Mouse (Mus musculus): ENCODE data around the gene Rnf130. TPM values are rescaled to one million over a fixed set of nuclear protein-coding genes. Genes with fewer than 3 reads are reported as not detected.

Gene Rnf130
- polyA plus RNA-seq, 1 experiment from 2014 or later = 59.0 TPM

DNA sequence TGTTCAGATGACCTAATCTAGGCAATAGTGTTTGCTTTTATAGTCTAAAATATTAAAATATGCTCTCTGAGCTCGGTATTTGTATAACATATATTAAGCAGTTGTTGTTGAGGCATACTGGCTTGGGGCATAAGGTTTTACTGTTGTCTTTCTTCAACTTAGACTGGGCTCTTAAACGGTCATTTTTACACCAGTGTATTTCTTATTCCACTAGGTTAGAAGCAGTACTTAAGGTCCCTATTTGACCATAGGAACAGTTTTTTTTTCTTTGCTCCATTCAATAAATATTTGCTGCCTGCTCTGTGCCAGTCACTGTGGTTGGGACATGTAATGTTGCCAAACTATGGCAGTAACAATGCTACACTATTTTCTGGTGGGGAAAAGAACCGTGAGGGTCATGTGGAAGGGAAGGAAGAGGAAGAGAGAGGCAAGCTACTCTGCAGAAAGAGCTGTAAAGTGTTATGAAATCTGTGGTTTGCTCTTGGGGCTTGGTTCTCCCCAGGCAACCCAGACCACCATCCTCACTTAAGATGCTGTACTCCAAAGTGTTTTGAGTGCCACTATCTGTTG lies 1.5 kb downstream of the Rnf130 start:
- Histone ChIP-seq H3K27ac (no peak overlapping the region), H3K36me3 (no peaks in the 10 kb centered on the region), H3K4me1 (replicated peaks) (peaks cover 42% of the 10 kb centered on the region), H3K27me3 (peaks cover 12% of the 10 kb centered on the region; the same call in 1 of the 2 replicates), H3K4me3 (replicated peaks) (peak overlapping the region; percentile 96), H3K9ac (replicated peaks) (peak overlapping the region; percentile 98), H3K9me3 (no peaks in the 10 kb centered on the region), H3K4me2 (replicated peaks) (peak overlapping the region; percentile 68)
- 25% methylated on average over 3 of the region's 3 CpGs for WGBS
- no peak for ATAC-seq

DNA sequence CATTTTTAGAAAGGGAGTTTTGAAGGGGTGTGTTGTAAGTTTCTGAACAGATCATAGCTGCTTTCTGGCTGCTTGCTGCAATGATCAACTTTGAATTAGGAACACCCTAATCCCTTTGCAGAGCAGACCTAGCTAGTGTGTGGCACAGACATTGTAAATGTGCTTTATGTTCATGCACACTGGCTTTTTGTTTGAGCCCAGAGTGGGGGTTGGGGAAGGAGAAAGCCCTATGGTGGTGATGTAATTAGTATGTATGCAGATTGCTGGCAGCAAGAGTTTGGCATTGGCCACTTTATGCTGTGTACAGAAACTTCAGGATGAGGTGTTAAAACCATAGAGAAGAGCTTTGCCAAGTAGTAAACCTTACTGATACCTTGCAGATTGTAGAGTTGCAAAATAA lies 3.3 kb downstream of the Rnf130 start:
- Histone ChIP-seq H3K36me3 (no peaks in the 10 kb centered on the region), H3K4me3 (replicated peaks) (no peak overlapping the region), H3K9me3 (no peaks in the 10 kb centered on the region), H3K27me3 (peaks cover 6% of the 10 kb centered on the region; the same call in 1 of the 2 replicates), H3K4me2 (replicated peaks) (peak overlapping the region; percentile 68), H3K4me1 (replicated peaks) (peaks cover 52% of the 10 kb centered on the region), H3K9ac (replicated peaks) (no peak overlapping the region; the same call in 1 of the 2 replicates), H3K27ac (0 out of 2 replicates have a peak overlapping the region, but pooled peaks have one; percentile 27)
- no peak for ATAC-seq

DNA sequence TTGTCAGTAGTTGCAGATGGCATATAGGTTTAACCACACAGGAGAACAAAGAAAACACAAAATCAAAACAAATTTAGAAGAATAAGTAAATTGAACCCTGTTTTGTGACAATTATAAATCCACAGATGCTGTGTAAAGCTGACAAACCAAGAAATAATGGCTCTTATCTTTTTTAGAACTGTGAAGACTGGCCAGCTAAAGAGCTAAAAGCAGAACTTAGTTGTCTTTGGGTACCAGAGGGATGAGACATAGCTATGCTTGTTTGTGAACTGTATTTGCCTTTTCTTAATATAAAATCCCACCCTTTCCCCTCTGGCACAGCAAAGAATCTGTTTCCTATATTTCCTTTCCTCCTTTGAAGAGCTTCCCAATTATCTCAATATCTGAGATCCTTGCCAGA lies 9.0 kb downstream of the Rnf130 start:
- Histone ChIP-seq H3K4me3 (replicated peaks) (no peak overlapping the region), H3K36me3 (no peaks in the 10 kb centered on the region), H3K4me2 (replicated peaks) (no peak overlapping the region), H3K27me3 (no peaks in the 10 kb centered on the region), H3K9me3 (no peaks in the 10 kb centered on the region), H3K4me1 (replicated peaks) (peaks cover 19% of the 10 kb centered on the region), H3K9ac (replicated peaks) (no peak overlapping the region), H3K27ac (no peak overlapping the region)
- no peak for ATAC-seq

DNA sequence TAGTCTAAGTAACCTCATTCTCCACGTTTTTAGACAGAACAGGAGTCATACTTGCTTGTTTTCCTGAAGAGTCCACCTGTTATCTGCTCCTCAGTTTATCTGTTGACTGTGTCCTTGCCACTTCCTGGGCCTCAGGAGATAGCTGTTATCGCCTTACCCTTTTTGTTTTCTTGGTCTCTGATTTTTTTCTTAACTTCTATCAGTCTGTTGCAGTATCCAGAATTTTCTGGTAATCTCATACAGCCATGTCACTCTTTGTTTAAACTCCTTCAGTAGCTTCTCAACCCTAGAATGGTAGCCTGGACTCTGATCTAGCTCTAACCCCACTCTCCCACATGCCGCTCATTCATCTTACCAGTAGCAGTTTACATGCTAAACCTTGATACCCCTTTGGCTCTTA lies 10.6 kb downstream of the Rnf130 start:
- H3K4me3 ChIP-seq (replicated peaks) = no peak overlapping the region
- H3K4me1 ChIP-seq (replicated peaks) = peaks cover 13% of the 10 kb centered on the region
- no peaks in the 10 kb centered on the region for H3K27me3 ChIP-seq
- no peak overlapping the region for H3K27ac ChIP-seq
- no peaks in the 10 kb centered on the region for H3K9me3 ChIP-seq
- WGBS = 86% methylated on average over 3 of the region's 3 CpGs
- no peak overlapping the region for H3K4me2 ChIP-seq (replicated peaks)
- no peak for ATAC-seq
- no peaks in the 10 kb centered on the region for H3K36me3 ChIP-seq
- no peak overlapping the region for H3K9ac ChIP-seq (replicated peaks)

DNA sequence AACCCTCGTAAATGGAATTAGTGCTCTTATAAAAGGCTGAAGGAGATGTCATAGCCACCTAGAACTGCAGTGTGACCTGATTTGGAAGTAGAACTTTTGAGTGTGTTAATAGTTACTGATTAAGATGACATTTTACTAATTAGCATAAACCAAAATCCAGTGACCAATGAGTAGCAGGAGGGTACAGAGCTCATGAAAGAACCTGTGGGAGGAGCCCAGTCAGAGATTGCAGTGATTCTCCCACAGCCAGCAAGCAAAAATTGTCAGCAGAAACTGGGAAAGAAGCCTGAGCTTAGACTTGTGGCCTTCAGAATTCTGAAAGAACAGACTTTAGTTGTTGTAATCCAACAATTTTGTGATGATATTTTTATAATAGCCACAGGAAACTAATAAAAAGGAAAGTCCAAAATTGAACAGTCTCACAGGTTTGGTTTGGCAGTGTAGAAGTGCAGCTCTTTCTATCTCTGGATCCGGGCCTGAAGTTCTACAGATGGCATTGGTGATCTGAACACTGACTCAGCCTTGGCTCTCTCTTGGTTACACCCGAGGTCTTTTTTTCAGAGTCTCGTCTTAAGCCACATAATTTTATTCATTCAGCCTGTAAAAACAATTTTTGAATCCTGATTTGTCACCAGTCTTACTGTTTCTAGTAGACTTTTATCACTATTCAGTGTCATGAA lies 11.8 kb downstream of the Rnf130 start:
- WGBS = 91% methylated on average over 4 of the region's 4 CpGs
- Histone ChIP-seq H3K4me1 (replicated peaks) (peaks cover 6% of the 10 kb centered on the region), H3K4me3 (replicated peaks) (no peak overlapping the region), H3K27me3 (no peaks in the 10 kb centered on the region), H3K4me2 (replicated peaks) (no peak overlapping the region), H3K9me3 (no peaks in the 10 kb centered on the region), H3K27ac (no peak overlapping the region), H3K9ac (replicated peaks) (no peak overlapping the region), H3K36me3 (no peaks in the 10 kb centered on the region)
- no peak for ATAC-seq

DNA sequence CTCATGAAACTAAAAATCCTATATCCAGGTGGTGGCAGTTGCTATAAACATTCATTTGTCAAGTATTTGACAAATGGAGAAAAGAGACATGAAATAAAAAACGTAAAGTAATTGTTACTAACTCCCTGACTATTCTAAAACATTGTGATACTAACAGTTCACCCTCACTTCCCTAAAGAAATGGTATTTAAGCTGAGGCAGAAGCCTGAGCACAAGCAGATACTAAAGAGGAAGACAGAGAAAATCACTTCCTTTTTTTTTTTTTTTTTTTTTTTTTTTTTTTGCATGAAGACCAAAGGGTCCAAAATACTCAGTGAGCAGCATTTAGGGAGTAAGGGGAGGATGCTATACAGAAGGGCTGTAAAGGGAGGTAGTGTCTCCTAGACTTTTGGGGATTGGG lies 13.6 kb downstream of the Rnf130 start:
- ATAC-seq = no peak
- Histone ChIP-seq H3K27ac (no peak overlapping the region), H3K4me2 (replicated peaks) (no peak overlapping the region), H3K36me3 (no peaks in the 10 kb centered on the region), H3K4me3 (replicated peaks) (no peak overlapping the region), H3K9ac (replicated peaks) (no peak overlapping the region), H3K27me3 (no peaks in the 10 kb centered on the region), H3K9me3 (no peaks in the 10 kb centered on the region), H3K4me1 (replicated peaks) (no peaks in the 10 kb centered on the region)
- WGBS = 98% methylated on average over 1 of the region's 1 CpGs

DNA sequence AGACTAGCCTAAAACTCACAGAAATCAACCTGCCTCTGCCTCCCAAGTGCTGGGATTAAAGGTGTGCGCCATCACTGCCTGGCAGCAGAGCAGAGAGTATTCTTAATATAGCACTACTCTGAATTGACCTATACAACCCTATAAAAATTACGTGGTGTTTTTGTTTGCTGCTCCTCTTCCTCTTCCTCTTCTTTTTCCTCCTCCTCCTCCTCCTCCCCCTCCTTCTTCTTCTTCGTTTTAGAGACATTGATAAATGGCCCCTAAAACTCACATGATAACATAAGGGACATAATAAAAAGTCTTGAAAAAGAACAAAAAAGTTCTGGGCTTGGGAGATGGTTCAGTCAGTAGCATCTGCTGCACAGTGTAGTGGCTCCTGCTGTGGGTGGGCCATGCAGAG lies 16.0 kb downstream of the Rnf130 start:
- H3K4me1 ChIP-seq (replicated peaks) = no peaks in the 10 kb centered on the region
- H3K4me2 ChIP-seq (replicated peaks) = no peak overlapping the region
- no peak overlapping the region for H3K9ac ChIP-seq (replicated peaks)
- H3K4me3 ChIP-seq (replicated peaks) = no peak overlapping the region
- H3K27me3 ChIP-seq = no peaks in the 10 kb centered on the region
- ATAC-seq = no peak
- WGBS = 92% methylated on average over 3 of the region's 3 CpGs
- H3K9me3 ChIP-seq = no peaks in the 10 kb centered on the region
- no peak overlapping the region for H3K27ac ChIP-seq
- no peaks in the 10 kb centered on the region for H3K36me3 ChIP-seq

DNA sequence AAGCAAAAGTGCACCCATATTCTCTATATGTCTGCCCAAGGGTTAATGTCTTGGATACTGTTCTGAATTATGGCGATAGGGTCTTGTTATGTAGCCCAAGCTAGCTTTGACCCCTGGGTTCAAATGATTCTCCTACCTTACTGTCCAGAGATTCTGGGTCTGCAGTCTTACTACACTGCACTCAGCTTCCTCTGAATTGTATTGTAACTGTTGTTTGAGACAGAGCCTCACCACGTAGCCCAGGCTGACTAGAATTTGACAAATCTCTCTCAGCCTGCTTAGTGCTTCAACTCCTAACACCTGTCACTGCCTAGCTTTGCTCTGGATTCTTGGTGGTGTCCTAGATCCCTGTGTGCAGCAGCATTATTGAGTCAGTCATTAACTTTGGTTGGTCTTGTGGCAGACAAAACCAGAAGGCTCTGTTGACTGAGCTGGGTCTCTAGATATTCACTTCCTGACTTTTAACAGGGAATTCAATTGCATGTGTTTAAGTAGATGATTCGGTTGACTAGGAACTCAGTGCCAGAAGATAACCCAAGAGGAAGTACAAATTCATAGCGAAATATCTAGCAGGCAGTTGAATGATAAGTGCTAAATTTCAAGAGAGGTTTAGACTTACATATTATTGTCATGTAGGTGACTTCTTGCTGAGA lies 17.3 kb downstream of the Rnf130 start:
- no peaks in the 10 kb centered on the region for H3K27me3 ChIP-seq
- WGBS = 95% methylated on average over 4 of the region's 4 CpGs
- no peaks in the 10 kb centered on the region for H3K9me3 ChIP-seq
- 0 out of 2 replicates have a peak, but pooled peaks cover 4% of the 10 kb centered on the region for H3K4me1 ChIP-seq (replicated peaks)
- H3K4me3 ChIP-seq (replicated peaks) = no peak overlapping the region
- no peak overlapping the region for H3K9ac ChIP-seq (replicated peaks)
- H3K36me3 ChIP-seq = no peaks in the 10 kb centered on the region
- ATAC-seq = no peak
- H3K27ac ChIP-seq = no peak overlapping the region
- no peak overlapping the region for H3K4me2 ChIP-seq (replicated peaks)

DNA sequence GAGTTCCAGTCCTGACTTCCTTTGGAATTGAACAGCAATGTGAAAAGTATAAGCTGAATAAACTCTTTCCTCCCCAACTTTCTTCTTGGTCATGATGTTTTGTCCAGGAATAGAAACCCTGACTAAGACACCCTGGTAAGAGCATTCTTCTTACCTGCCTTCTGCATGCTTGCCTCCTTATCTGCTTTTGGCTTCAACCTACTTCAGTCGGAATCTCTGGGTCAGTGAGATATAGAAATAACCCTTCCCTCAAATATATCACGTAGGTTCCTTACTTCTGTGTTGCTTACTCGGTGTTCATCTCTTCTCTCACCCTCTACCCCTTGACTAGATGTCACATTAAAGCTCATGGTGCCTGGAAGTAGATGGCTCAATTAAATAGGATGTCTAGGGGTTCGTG lies 19.3 kb downstream of the Rnf130 start:
- no peak for ATAC-seq
- H3K36me3 ChIP-seq = no peaks in the 10 kb centered on the region
- no peak overlapping the region for H3K4me3 ChIP-seq (replicated peaks)
- no peak overlapping the region for H3K9ac ChIP-seq (replicated peaks)
- 95% methylated on average over 4 of the region's 4 CpGs for WGBS
- H3K27me3 ChIP-seq = no peaks in the 10 kb centered on the region
- no peak overlapping the region for H3K27ac ChIP-seq
- no peaks in the 10 kb centered on the region for H3K9me3 ChIP-seq
- peaks cover 11% of the 10 kb centered on the region; the same call in 1 of the 2 replicates for H3K4me1 ChIP-seq (replicated peaks)
- H3K4me2 ChIP-seq (replicated peaks) = no peak overlapping the region

DNA sequence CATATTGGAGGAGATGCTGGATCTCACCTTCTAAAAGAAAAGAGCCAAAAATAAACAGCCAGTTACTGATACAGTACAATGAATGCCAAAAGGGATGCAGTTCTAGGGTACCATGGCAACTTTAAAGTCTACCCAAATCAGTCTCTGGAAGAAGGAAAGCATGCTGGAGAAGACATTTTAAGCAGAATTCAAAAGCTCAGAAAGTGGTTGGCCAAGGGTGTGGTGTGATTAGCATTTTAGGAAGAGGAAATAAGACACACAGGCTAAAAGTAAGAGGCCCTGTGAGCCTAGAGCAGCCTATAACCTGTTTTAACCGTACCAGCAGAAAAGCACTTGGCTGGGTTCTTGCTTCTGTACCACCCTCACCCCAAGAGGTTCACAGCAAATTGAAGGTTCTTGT lies 22.5 kb downstream of the Rnf130 start:
- H3K27me3 ChIP-seq = no peaks in the 10 kb centered on the region
- no peak overlapping the region for H3K27ac ChIP-seq
- H3K9ac ChIP-seq (replicated peaks) = no peak overlapping the region
- H3K4me2 ChIP-seq (replicated peaks) = no peak overlapping the region
- peaks cover 19% of the 10 kb centered on the region; the same call in 1 of the 2 replicates for H3K4me1 ChIP-seq (replicated peaks)
- no peaks in the 10 kb centered on the region for H3K9me3 ChIP-seq
- ATAC-seq = no peak
- no peak overlapping the region for H3K4me3 ChIP-seq (replicated peaks)
- H3K36me3 ChIP-seq = no peaks in the 10 kb centered on the region
- 89% methylated on average over 1 of the region's 1 CpGs for WGBS

DNA sequence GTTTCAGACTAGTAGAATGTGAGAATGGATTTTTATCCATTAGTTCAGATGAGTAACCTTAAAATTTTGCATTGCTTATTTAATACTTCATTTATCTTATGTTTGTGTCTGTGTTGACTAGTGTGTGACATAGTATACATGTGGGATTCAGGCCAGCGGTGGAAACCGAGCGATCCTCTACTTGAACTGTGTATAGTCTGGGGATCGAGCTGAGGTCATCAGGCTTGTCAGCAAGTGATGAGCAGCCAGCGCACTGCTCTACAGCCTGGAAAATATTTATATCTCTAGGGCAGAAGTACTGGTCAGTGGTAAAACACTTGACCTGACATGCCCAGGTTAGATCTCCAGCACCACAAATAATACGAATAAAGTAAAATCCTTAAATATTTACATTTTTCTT lies 23.0 kb downstream of the Rnf130 start:
- WGBS = 89% methylated on average over 6 of the region's 6 CpGs
- Histone ChIP-seq H3K4me2 (replicated peaks) (no peak overlapping the region), H3K4me1 (replicated peaks) (peaks cover 19% of the 10 kb centered on the region; the same call in 1 of the 2 replicates), H3K27me3 (no peaks in the 10 kb centered on the region), H3K27ac (no peak overlapping the region), H3K36me3 (peaks cover 3% of the 10 kb centered on the region; the same call in 1 of the 2 replicates), H3K9me3 (no peaks in the 10 kb centered on the region), H3K9ac (replicated peaks) (no peak overlapping the region), H3K4me3 (replicated peaks) (no peak overlapping the region)
- ATAC-seq = no peak

DNA sequence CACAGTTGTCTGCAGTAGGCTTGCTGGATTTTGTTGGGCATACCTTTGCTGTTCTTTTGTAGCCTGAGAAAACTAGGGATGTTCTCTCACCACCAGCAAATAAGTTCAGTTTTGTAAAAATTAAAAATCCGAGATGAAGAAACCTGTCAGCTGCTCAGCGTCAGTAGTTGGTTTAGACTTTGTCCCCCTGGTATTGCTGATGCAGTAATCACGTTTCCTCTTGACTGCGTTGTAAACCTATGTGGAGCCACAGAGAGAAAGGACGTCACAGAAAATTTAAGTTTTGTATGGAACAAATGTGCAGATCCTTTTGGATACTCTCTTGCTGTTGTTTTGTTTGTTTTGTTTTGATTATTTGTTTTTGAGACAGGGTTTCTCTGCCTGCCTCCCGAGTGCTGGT lies 25.2 kb downstream of the Rnf130 start:
- no peak for ATAC-seq
- no peak overlapping the region for H3K4me3 ChIP-seq (replicated peaks)
- H3K4me1 ChIP-seq (replicated peaks) = peaks cover 19% of the 10 kb centered on the region; the same call in 1 of the 2 replicates
- H3K36me3 ChIP-seq = peaks cover 18% of the 10 kb centered on the region
- 83% methylated on average over 6 of the region's 6 CpGs for WGBS
- H3K4me2 ChIP-seq (replicated peaks) = no peak overlapping the region
- no peak overlapping the region for H3K27ac ChIP-seq
- no peak overlapping the region for H3K9ac ChIP-seq (replicated peaks)
- H3K27me3 ChIP-seq = no peaks in the 10 kb centered on the region
- H3K9me3 ChIP-seq = no peaks in the 10 kb centered on the region
